Mouse (Mus musculus) central nervous system, embryonic 18 days (tissue): ENCODE data around the gene Zdhhc6. TPM values are rescaled to one million over a fixed set of nuclear protein-coding genes. Genes with fewer than 3 reads are reported as not detected.

Experiments
- polyA plus RNA-seq: library from polyadenylated mRNA; depleted of rRNA; stranded (reverse); fragments of >200 nt; gene quantifications from 2 replicates; pipeline ENCODE4 v1.2.3, GENCODE M21; 2012; rRNA removed

Gene Zdhhc6
- 21.1 and 21.7 TPM in 2 replicates for polyA plus RNA-seq

DNA sequence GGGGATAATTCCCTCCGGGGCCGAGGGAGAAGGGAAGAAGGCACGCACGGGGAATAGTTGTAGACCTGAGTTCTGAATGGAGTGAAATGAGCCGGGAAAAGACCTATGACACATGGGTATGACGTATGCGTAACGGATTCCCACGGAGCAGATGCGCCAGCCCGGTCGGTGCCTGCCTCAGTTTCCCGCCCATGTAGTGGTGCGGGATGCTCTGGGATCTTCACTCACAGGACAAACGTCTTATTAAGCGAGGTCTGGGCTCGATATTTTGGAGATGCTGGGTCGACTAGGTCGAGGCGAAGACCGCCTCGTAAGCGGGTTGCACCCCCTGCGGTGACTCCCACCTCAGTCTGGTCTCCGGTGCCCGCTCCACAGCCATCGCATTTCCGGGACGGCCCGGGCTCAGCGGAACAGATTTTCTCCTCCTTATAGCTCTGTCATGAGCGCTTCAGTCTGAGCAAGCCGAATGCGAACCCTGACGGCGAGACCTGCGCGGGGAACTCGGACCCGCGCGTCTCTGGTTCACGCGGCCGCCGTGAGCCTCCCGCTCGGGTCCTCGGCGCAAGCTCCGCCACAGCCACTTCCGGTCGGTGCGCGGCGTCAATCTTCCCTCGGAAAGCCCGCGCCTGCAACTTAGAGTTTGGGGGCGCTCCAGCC lies at the start of gene Zdhhc6:
Zdhhc6 (minus strand) TSS at position 581 of the 657 bp plus-strand sequence.

GRCm38 (mm10) chr19:55316109-55316714 lies 380 bp upstream of the Zdhhc6 start, which contains the start of gene Vti1a:
Gene Vti1a, plus strand, starts transcription at chr19:55316295.

DNA sequence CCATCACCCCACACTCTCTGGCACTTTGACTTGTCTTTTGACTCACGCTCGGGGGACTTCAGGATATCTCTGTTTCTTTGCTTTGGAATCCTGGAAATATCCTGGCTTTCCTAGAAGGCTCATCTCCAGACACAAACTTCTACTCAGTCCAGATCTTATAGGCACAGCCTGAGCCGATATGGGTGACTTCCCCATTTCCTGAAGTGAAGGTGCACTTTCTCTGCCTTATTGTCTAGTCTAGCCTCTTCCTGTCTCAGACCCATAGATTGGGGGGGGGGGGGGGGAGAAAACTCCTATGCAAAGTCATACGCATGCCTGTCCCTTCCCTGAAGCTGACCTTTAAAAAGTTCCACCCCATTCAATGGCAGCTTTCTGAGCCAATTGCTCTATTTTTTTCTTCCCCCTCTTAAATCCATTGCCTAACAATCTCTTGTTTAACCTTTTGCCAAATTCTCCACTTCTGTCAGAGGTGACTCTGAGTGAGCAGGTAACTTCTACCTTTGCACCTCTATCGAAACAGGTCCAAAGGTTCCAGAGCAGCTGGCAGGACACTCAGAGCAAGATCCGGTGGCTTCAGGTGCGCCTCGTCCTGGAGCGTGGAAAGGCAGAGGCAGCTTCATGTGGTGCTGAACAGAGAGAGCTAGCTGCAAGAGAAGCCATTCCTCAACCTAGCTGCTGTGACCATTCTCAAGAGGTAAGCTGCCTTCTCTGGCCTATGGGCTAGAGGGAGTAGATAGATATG lies 64.3 kb downstream of the Zdhhc6 start, which contains the start of gene Acsl5:
Acsl5 (plus strand) TSS at position 556 of the 742 bp plus-strand sequence.

GRCm38 (mm10) chr19:55241186-55241645 lies 74.6 kb downstream of the Zdhhc6 start, which contains the start of gene Gucy2g:
Gene Gucy2g, minus strand, starts transcription at chr19:55241236.

Other genes starting within 250 kb of the Zdhhc6 start
- 31.0 and 31.9 TPM in 2 replicates for gene Gpam, start 188.8 kb downstream of the Zdhhc6 start, polyA plus RNA-seq
- 0.10 and 0.12 TPM in 2 replicates for gene Tectb, start 135.3 kb downstream of the Zdhhc6 start, polyA plus RNA-seq
- 0.17 and 0.31 TPM in 2 replicates for gene Gucy2g, start 74.8 kb downstream of the Zdhhc6 start, polyA plus RNA-seq
- gene Acsl5, start 64.1 kb downstream of the Zdhhc6 start, polyA plus RNA-seq: 9.7 and 14.3 TPM in 2 replicates
- 21.9 and 23.9 TPM in 2 replicates for gene Vti1a, start 263 bp upstream of the Zdhhc6 start, polyA plus RNA-seq